Mouse (Mus musculus) olfactory bulb, adult 2 months (tissue): ENCODE measurements around the gene Gm10563.

Experiments used
- CTCF ChIP-seq: fragments of 200-500 bp; IDR thresholded peaks from 2 replicates; pipeline ENCODE4 v1.5.1; 2012; ENCODE audit warnings: low read depth, mild to moderate bottlenecking, low read length, moderate library complexity; ENCODE audit not compliant: insufficient read depth
- POLR2A ChIP-seq: fragments of 200-500 bp; IDR thresholded peaks from 2 replicates; pipeline ENCODE4 v1.6.1; 2012; ENCODE audit warnings: mild to moderate bottlenecking, low read depth, low read length, moderate library complexity; ENCODE audit not compliant: insufficient read depth

- TF ChIP-seq POLR2A (no peak), CTCF (no peak)
Observed at GRCm38 (mm10) chr4:155606825-155607224, 38.4 kb downstream of the Gm10563 start.
